Mouse (Mus musculus) kidney, postnatal 10 days (tissue): Measurements from ENCODE around the gene Mrln.
A peak's percentile ranks its signal among the peaks of the same experiment; 100 is the strongest.
"Not testable (repeated sequence)": the region's sequence is repeated elsewhere in the genome, so short reads cannot be mapped to it uniquely, and the experiment has no call there.

Source experiments
- DNase-seq: peaks from one replicate; pipeline ENCODE4 v3.0.0; 2021; ENCODE audit warnings: mixed read lengths

Gene Mrln

GRCm38 (mm10) chr10:70196666-70197065 lies 7.8 kb upstream of the Mrln start:
- no peak for DNase-seq

GRCm38 (mm10) chr10:70197601-70198000 lies 6.9 kb upstream of the Mrln start:
- DNase-seq, result no peak

- DNase-seq, result no peak
Measured at GRCm38 (mm10) chr10:70198012-70198411, 6.5 kb upstream of the Mrln start.

- no peak for DNase-seq
Measured at GRCm38 (mm10) chr10:70198951-70199463, 5.5 kb upstream of the Mrln start.

GRCm38 (mm10) chr10:70199466-70200210 lies 4.8 kb upstream of the Mrln start:
- DNase-seq, result no peak

- DNase-seq, result no peak
Measured at GRCm38 (mm10) chr10:70200889-70201500, 3.5 kb upstream of the Mrln start.

- DNase-seq, result no peak
Measured at GRCm38 (mm10) chr10:70211281-70211680, 6.8 kb downstream of the Mrln start.

GRCm38 (mm10) chr10:70220971-70221370 lies 16.5 kb downstream of the Mrln start:
- DNase-seq, result peak; percentile 37

- not testable (repeated sequence) for DNase-seq
Measured at GRCm38 (mm10) chr10:70222231-70222630, 17.8 kb downstream of the Mrln start.

GRCm38 (mm10) chr10:70224571-70224970 lies 20.1 kb downstream of the Mrln start:
- DNase-seq, result no peak

- no peak for DNase-seq
Measured at GRCm38 (mm10) chr10:70225760-70226159, 21.3 kb downstream of the Mrln start.

GRCm38 (mm10) chr10:70226608-70227007 lies 22.1 kb downstream of the Mrln start:
- no peak for DNase-seq

- no peak for DNase-seq
Measured at GRCm38 (mm10) chr10:70230352-70230751, 25.9 kb downstream of the Mrln start.

GRCm38 (mm10) chr10:70237936-70238335 lies 33.5 kb downstream of the Mrln start:
- DNase-seq, result no peak

GRCm38 (mm10) chr10:70242751-70243444 lies 38.4 kb downstream of the Mrln start:
- DNase-seq, result peak; percentile 22

GRCm38 (mm10) chr10:70244921-70245558 lies 40.6 kb downstream of the Mrln start, which contains the start of gene Slc16a9:
Gene Slc16a9, plus strand, starts transcription at chr10:70245100.
- DNase-seq, result peak; percentile 89

- DNase-seq, result peak; percentile 47
Measured at GRCm38 (mm10) chr10:70245559-70245945, 41.1 kb downstream of the Mrln start.

GRCm38 (mm10) chr10:70246076-70246475 lies 41.6 kb downstream of the Mrln start:
- no peak for DNase-seq

- no peak for DNase-seq
Measured at GRCm38 (mm10) chr10:70250354-70250753, 45.9 kb downstream of the Mrln start.

- no peak for DNase-seq
Measured at GRCm38 (mm10) chr10:70250766-70251165, 46.3 kb downstream of the Mrln start.

- no peak for DNase-seq
Measured at GRCm38 (mm10) chr10:70254666-70255065, 50.2 kb downstream of the Mrln start.

- DNase-seq, result no peak
Measured at GRCm38 (mm10) chr10:70255601-70256210, 51.2 kb downstream of the Mrln start.

- no peak for DNase-seq
Measured at GRCm38 (mm10) chr10:70257029-70257428, 52.6 kb downstream of the Mrln start.
